Mouse (Mus musculus): Measurements from ENCODE around the gene Pde3b. TPM values are rescaled to one million over a fixed set of nuclear protein-coding genes. Genes with fewer than 3 reads are reported as not detected.
"Not testable (repeated sequence)": the region's sequence is repeated elsewhere in the genome, so short reads cannot be mapped to it uniquely, and the experiment has no call there.

The Pde3b gene
- total RNA-seq (2014; fragmentation: Nextera tagmentation) (9.5 and 14.7 TPM in 2 replicates), total RNA-seq (2017) (0.82 and 1.1 TPM in 2 replicates), polyA plus RNA-seq (2012) (0.12 TPM in 1 of 2 replicates, not detected in the other)

- Histone ChIP-seq H3K27me3 (ENCODE audit: insufficient read depth, low read length) (no peaks in the 10 kb centered on the region; the same call in 1 of the 2 replicates), H3K36me3 (replicated peaks) (no peaks in the 10 kb centered on the region), H3K9me3 (replicated peaks) (peaks cover 21% of the 10 kb centered on the region), H3K4me1 (ENCODE audit: insufficient read depth, low read depth, low read length) (no peaks in the 10 kb centered on the region), H3K4me3 (ENCODE audit: low read depth, low read length) (peak within 1 kb of the TSS; percentile 13; the same call in 1 of the 2 replicates)
- DNase-seq (ENCODE audit: low spot score) (no peak), ATAC-seq (ENCODE audit: extremely low read depth, insufficient number of reproducible peaks, low FRiP score, poor library complexity, severe bottlenecking) (no peak)
- TF ChIP-seq POLR2AphosphoS5 (IDR thresholded peaks at IDR 0.05; ENCODE audit: insufficient replicate concordance, low read depth, low read length) (no peak), CTCF (IDR thresholded peaks at IDR 0.05; ENCODE audit: low read depth, low read length) (no peak), TAL1 (conservative IDR thresholded peaks at IDR 0.05; ENCODE audit: low read depth, low read length) (no peak), GATA1 (IDR thresholded peaks at IDR 0.05; ENCODE audit: borderline replicate concordance, low read length) (no peak), GATA2 (IDR thresholded peaks at IDR 0.05; ENCODE audit: borderline replicate concordance, low read depth, low read length) (no peak)
These were observed at the start of gene Pde3b for GRCm38 (mm10) chr7:114414421-114415335. Pde3b (plus strand) TSS chr7:114415281.

- no peak for ATAC-seq (ENCODE audit: extremely low read depth, insufficient number of reproducible peaks, low FRiP score, poor library complexity, severe bottlenecking)
- no peak for DNase-seq (ENCODE audit: low spot score)
- no peak for TF ChIP-seq GATA1 (IDR thresholded peaks at IDR 0.05; ENCODE audit: borderline replicate concordance, low read length)
- no peak for TF ChIP-seq TAL1 (conservative IDR thresholded peaks at IDR 0.05; ENCODE audit: low read depth, low read length)
- no peak for TF ChIP-seq GATA2 (IDR thresholded peaks at IDR 0.05; ENCODE audit: borderline replicate concordance, low read depth, low read length)
- TF ChIP-seq CTCF (IDR thresholded peaks at IDR 0.05; ENCODE audit: low read depth, low read length) = no peak
- no peak for TF ChIP-seq POLR2AphosphoS5 (IDR thresholded peaks at IDR 0.05; ENCODE audit: insufficient replicate concordance, low read depth, low read length)
These were observed 13.0 kb upstream of the Pde3b start for GRCm38 (mm10) chr7:114402130-114402529.

GRCm38 (mm10) chr7:114415336-114416020, 397 bp downstream of the Pde3b start:
- ATAC-seq (ENCODE audit: extremely low read depth, insufficient number of reproducible peaks, low FRiP score, poor library complexity, severe bottlenecking) (no peak), DNase-seq (ENCODE audit: low spot score) (no peak)
- peaks cover 21% of the 10 kb centered on the region for H3K9me3 ChIP-seq (replicated peaks)
- H3K4me3 ChIP-seq (ENCODE audit: low read depth, low read length) = peak overlapping the region; percentile 13; the same call in 1 of the 2 replicates
- no peak for TF ChIP-seq TAL1 (conservative IDR thresholded peaks at IDR 0.05; ENCODE audit: low read depth, low read length)
- no peak for TF ChIP-seq CTCF (IDR thresholded peaks at IDR 0.05; ENCODE audit: low read depth, low read length)
- no peak for TF ChIP-seq GATA2 (IDR thresholded peaks at IDR 0.05; ENCODE audit: borderline replicate concordance, low read depth, low read length)
- TF ChIP-seq POLR2AphosphoS5 (IDR thresholded peaks at IDR 0.05; ENCODE audit: insufficient replicate concordance, low read depth, low read length) = no peak
- no peak for TF ChIP-seq GATA1 (IDR thresholded peaks at IDR 0.05; ENCODE audit: borderline replicate concordance, low read length)
- no peaks in the 10 kb centered on the region; the same call in 1 of the 2 replicates for H3K27me3 ChIP-seq (ENCODE audit: insufficient read depth, low read length)
- H3K4me1 ChIP-seq (ENCODE audit: insufficient read depth, low read depth, low read length) = no peaks in the 10 kb centered on the region; the same call in 1 of the 2 replicates
- H3K36me3 ChIP-seq (replicated peaks) = no peaks in the 10 kb centered on the region

More at GRCm38 (mm10) chr7:114402130-114402529, 13.0 kb upstream of the Pde3b start:
- H3K9me3 ChIP-seq (replicated peaks) = no peaks in the 10 kb centered on the region; the same call in 1 of the 2 replicates
- H3K27me3 ChIP-seq (ENCODE audit: insufficient read depth, low read length) = no peaks in the 10 kb centered on the region
- H3K36me3 ChIP-seq (replicated peaks) = no peaks in the 10 kb centered on the region
- no peaks in the 10 kb centered on the region for H3K4me1 ChIP-seq (ENCODE audit: insufficient read depth, low read depth, low read length)
- no peak overlapping the region for H3K4me3 ChIP-seq (ENCODE audit: low read depth, low read length)

GRCm38 (mm10) chr7:114416021-114416845, 1.2 kb downstream of the Pde3b start:
- Histone ChIP-seq H3K4me3 (ENCODE audit: low read depth, low read length) (peak overlapping the region; percentile 13; the same call in 1 of the 2 replicates), H3K36me3 (replicated peaks) (no peaks in the 10 kb centered on the region), H3K9me3 (replicated peaks) (peaks cover 21% of the 10 kb centered on the region), H3K4me1 (ENCODE audit: insufficient read depth, low read depth, low read length) (no peaks in the 10 kb centered on the region; the same call in 1 of the 2 replicates), H3K27me3 (ENCODE audit: insufficient read depth, low read length) (no peaks in the 10 kb centered on the region; the same call in 1 of the 2 replicates)
- DNase-seq (ENCODE audit: low spot score) = no peak
- TF ChIP-seq GATA2 (IDR thresholded peaks at IDR 0.05; ENCODE audit: borderline replicate concordance, low read depth, low read length) (no peak), GATA1 (IDR thresholded peaks at IDR 0.05; ENCODE audit: borderline replicate concordance, low read length) (no peak), POLR2AphosphoS5 (IDR thresholded peaks at IDR 0.05; ENCODE audit: insufficient replicate concordance, low read depth, low read length) (no peak), TAL1 (conservative IDR thresholded peaks at IDR 0.05; ENCODE audit: low read depth, low read length) (no peak), CTCF (IDR thresholded peaks at IDR 0.05; ENCODE audit: low read depth, low read length) (no peak)
- no peak for ATAC-seq (ENCODE audit: extremely low read depth, insufficient number of reproducible peaks, low FRiP score, poor library complexity, severe bottlenecking)

GRCm38 (mm10) chr7:114419331-114419730, 4.2 kb downstream of the Pde3b start:
- not testable (repeated sequence) for ATAC-seq (ENCODE audit: extremely low read depth, insufficient number of reproducible peaks, low FRiP score, poor library complexity, severe bottlenecking); H3K4me1 ChIP-seq (ENCODE audit: insufficient read depth, low read depth, low read length); H3K4me3 ChIP-seq (ENCODE audit: low read depth, low read length); H3K36me3 ChIP-seq (replicated peaks); DNase-seq (ENCODE audit: low spot score); H3K27me3 ChIP-seq (ENCODE audit: insufficient read depth, low read length)
- peaks cover 21% of the 10 kb centered on the region for H3K9me3 ChIP-seq (replicated peaks)

Data from G1E (cell line).